Mouse (Mus musculus) testis, adult 2 months (tissue): ENCODE data around the gene Grin2c.

Experiments
- CTCF ChIP-seq: fragments of 200-500 bp; IDR thresholded peaks from 2 replicates; pipeline ENCODE4 v1.5.1; 2012; ENCODE audit warnings: low read depth, mild to moderate bottlenecking, inconsistent platforms, low read length, moderate library complexity; ENCODE audit not compliant: control insufficient read depth, insufficient read depth, insufficient replicate concordance
- POLR2A ChIP-seq: fragments of 200-500 bp; IDR thresholded peaks from 2 replicates; pipeline ENCODE4 v1.6.1; 2012; ENCODE audit warnings: low read depth, mild to moderate bottlenecking, inconsistent platforms, low read length, moderate library complexity; ENCODE audit not compliant: control insufficient read depth

DNA sequence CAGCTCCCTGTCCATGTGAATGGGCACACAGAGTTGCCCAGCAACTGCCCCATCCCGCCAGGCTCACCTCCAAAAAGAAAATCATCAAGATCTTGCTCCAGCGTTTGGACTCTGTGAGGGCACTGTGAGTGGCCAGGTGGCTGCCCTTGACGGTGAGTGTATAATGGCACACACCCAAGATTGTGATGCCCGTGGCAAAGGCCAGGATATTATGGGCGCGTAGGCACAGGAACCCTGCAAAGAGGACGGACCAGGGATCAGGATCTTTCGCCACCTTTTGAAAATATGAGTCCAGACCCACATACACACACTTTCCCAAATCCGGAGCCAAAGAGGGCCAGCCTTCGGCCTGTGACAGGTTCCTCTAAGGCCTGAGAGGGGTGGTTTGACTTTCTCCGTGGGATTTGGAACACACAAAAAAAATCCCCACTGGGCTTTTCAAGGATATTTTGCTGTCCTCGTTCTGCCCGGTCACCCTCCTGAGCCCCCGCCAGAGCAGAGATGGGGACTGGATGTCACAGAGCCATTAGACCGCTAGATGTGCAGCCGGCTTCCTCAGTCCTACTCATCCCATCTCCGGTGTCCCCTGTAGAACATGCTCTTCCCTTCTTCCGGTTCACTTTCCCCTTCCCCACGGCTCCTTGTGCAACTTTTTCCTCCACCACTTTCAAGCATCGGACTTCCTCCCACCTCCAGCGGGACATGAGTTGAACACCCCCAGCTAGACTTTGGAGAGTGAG lies 29.6 kb upstream of the Grin2c start:
- TF ChIP-seq CTCF (no peak), POLR2A (no peak)
